Mouse (Mus musculus): ENCODE data around the gene Tmem51.
A peak's percentile ranks its signal among the peaks of the same experiment; 100 is the strongest.

Tmem51 gene

DNA sequence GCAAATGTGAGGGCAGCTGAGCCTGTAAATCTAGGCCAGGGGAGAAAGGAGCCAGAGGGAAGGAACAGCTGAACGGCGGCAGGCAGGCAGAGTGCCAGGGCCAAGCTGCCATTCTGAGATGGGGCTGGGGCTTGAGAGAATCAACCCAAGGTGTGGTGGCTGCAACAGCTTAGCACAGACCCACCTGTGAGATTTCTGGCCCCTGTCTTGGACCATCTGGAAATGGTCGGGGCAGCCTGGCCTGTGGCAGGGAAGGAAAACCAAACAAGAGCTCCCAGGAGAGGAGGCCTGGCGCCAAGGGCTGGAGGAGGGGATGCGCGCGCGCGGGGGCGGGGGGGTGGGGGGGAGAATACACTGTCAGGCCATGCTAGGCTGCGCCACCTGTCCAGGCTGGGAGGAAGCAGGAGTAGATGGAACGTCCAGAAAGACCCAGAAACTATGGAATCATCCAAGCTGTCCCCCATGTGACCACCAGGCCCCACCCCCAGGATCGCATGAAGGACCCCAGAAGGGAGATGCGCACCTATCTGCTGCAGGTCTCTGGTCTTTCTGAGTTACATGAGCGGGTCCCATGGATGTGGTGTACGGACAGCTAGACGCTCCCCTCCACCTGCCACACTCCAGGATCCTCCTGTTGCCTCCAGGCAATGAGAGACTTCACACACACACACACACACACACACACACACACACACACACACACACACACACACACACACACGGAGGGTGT, 3.0 kb downstream of the Tmem51 start:
- peak; percentile 90 for DNase-seq

- no peak for DNase-seq
Measured at GRCm38 (mm10) chr4:142080487-142080767, 3.7 kb downstream of the Tmem51 start.

DNA sequence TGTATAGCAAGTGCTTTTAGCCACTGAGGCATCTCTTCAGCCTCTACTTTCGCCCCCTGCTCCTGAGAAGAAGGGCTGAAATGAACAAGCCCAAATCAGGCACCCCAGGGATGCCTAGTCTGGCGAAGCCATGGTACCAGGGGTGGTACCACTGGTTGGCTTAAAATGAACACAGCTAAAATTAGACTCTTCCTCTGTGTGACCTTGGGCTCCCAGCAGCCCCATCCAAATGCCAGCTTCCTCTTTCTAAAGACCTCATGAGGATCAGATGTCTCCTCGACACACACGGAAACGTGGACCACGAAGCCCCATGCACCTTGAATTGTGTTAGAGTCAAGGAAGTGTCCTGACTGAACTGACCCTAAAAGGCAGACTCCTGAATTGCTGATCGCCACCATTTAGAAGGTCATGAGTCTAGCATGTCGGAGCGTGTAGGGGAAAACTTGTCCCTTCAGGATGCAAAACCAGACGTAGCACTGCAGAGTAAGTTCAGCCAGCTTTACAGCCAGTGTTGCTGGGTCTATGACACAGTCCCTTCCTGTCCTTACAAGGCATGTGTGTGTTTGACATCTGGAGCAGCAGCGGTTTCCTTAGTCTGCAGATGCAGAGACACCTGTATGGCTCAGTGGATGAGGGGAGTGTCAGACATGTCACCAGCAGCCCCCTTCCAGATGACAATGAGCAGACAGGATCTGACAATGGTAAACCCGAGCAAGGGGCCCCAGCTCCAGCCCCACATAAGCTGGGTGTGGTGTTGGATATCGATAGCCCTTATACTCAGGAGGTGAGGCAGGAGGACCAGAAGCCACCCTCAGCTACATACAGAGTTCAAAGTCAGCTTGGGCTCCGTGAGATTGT, 4.2 kb downstream of the Tmem51 start:
- peak; percentile 51 for DNase-seq

DNA sequence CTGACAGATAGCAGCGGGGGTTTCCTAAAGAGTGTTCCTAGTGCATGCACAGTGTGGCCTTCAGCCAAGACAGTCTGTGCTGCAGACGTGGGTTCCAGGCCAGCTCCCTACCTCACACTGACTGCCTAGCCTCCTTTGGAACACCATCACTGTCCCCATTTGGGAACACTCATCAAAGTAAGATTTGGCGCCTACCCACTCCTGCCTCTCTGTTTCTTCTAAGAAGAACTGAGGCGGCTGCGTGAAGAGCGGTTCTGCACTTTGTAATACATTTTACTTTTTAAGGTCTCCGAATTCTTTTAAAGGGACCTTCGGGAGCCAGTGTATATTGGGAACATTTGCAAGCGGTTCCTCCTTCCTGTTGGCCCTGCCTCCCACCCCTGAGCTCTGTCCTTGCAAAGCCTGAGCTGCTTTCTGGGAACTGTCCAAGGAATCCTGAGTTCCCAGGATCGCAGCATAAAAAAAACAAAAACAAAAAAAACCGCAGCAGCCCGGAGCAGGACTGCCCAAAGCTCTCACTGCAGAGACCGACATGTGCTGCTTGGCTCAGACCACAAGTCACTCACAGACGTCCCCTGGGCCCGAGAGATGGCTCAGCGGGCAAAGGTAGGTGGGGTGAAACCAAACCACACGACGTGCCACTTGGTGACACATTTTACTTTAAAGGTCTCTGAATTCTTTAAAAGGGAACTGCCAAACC, 6.4 kb downstream of the Tmem51 start:
- no peak for DNase-seq

DNA sequence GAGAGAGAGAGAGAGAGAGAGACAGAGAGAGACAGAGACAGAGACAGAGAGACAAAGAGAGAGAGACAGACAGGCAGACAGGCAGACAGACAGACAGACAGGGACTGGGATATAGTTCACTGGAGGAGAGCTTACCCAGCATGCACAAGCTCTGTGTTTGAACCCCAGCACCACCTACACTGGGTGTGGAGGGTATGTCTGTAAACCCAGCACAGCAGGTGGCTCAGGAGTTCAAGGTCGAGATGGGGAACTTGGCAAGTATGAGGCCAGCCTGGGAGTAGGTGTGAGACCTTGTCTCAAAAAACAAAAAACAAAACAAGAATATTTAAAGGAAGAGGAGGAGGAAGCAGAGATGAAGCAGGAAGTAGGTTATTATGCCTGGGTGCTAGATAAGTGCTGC, 7.2 kb downstream of the Tmem51 start:
- DNase-seq = no peak

DNA sequence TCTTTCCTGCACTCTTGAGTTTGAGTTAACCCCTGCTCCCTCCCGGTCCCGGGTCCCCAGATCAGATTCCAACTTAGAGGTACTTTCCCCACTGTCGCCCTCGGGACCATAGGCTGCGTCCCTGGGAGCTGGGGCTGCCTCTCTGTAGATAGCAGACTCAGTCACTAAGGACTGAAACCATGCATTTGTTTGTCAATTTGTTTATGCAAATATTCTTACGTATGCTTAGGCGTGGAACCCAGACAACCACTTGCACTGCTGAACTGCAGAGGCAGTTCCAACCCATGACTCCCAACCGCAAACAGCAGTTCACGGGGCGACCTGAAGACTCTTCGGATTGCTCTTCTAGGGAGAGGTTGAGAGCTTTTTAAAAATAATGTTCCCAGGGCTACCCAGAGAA, 8.2 kb downstream of the Tmem51 start:
- no peak for DNase-seq

GRCm38 (mm10) chr4:142074060-142074732, 9.9 kb downstream of the Tmem51 start:
- no peak for DNase-seq

- DNase-seq = peak; percentile 87
Measured at GRCm38 (mm10) chr4:142071243-142071991, 12.7 kb downstream of the Tmem51 start.

DNA sequence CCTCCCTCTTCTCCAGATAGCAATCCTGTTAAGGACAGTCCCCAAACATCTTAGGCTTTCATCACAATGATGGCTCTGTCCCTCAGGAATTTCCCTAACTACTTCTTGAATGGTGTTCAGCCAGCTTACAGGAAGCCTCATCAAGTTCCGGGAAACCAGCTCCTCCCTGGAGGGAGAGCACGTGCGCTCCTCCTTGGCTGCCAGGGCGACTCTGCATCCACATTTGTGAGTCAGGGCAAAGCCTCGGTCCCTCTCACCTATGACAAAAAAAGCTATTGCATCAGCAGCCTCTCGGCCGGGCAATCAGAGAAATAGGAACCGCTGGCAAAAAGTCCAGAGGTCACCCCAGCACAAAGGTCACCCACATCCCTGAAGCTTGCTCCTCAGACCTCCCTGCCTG, 13.3 kb downstream of the Tmem51 start:
- DNase-seq = no peak

DNA sequence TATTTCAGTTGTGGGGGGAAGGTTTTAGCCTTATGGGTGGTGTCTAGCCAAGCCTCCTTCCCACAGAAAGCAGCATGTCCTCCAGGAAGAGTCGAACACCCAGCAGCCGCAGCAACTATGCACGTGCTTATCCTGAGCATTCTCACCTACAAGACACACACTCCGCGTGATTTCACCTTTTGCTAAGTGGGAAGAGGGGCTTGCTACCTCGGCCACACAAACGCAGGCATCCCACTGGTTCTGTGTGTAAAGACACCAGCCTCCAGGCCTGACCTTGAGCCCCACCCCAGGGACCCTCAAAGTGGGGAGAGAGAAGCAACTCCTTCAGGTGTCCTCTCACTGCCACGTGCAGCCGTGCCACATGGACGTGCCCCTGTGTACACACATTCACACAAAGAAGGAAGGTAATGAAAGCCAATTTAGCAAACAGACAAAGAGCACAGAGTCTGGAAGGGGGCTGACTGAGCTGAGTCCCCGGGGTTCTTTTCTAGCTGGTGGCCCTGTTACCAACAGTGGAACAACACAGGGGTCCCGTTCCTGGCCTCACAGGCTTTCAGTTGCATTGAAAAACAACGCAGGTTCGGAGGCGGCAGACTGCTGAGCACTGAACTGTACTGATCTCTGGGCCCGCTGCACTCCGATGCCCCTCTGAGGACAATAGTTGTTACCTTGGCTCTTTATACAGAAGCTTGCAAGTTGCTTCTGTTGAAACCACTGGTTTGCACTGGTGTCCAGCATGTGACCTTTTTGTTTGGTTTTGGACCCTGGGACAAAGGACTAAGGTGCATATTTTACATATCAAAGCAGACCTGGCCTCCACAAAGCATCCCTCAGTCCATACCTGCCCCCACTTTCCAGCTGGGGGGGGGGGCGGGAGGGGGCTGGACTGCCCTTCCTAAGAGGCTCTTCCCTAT, 14.9 kb downstream of the Tmem51 start:
- DNase-seq = no peak

- DNase-seq = no peak
Measured at GRCm38 (mm10) chr4:142066576-142066975, 17.5 kb downstream of the Tmem51 start.

DNA sequence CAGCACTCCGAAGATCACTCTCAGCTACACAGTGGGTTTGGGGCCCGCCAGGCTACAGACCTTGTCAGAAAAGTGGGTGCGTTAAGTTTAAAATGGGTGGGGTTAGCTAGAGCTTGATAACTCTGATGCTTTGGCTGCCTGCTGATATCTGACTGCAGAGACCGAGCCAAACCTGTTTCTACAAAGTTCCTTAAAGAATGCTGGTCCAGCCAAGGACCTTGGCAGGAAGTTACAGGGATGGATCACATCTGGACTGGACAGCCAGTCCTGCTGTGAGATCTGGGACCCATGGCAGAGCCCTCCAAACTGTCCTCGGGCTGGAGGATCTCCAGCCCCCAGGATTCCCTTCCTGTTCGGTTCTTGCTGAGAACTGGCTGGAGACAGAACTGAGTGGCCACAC, 18.3 kb downstream of the Tmem51 start:
- DNase-seq = no peak

GRCm38 (mm10) chr4:142065270-142065669, 18.8 kb downstream of the Tmem51 start:
- DNase-seq = no peak

GRCm38 (mm10) chr4:142064582-142065228, 19.4 kb downstream of the Tmem51 start:
- no peak for DNase-seq

DNA sequence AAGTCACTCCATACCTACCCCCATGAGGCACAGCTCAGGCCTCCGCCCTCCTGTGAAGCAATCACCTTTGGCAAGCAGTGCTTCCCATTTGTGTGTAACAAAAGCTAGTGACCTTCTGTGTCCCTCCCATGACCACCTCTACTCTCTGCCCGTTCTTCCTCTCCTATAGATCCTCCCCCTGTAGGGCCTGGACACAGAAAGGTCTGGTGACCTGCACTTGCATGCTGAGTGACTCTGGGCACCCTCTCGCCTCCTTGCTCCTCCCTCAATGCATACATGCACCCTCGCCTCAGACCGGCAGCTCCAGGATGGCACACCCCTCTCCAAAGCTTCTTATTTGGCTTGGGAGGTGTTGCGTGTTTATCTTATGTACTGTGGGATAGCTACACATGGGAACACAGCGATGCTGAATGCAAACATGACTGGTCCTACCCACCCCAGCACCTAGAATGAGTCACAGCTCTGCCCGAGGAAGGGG, 21.0 kb downstream of the Tmem51 start:
- no peak for DNase-seq

DNA sequence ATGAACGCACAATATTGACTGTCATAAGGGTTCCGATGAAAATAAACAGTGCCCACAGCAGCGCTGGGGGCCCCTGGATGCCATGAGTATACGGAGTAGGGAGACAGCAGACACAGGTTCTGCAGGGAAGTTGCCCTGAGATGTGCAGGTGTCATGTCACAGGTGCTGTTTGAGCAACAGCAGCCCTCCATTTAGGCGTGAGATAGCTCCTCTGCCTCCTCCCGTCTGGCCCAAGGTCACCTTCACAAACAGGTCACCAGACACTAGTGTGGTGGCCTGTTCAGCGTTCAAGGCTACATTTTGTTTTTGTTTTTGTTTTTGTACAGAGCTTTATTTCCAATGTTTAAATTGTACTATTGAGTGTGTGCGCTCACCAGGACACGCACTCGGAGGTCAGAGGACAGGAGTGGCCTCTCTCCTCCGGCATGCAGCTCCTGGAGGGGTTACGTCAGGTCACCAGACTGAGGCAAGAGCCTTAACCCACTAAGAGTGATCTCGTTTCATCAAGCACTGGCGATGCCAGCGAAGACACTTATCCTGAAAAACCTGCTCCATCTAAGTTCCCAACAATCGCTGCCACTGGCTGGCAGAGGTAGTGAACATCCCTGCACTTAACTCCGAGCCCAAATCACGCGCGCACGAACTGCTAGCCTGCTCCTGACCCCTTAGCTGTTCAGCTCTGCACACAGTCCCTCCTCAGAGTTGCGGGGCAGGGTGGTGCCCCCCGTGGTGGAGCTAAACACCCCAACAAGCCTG, 22.4 kb downstream of the Tmem51 start:
- peak; percentile 58 for DNase-seq

DNA sequence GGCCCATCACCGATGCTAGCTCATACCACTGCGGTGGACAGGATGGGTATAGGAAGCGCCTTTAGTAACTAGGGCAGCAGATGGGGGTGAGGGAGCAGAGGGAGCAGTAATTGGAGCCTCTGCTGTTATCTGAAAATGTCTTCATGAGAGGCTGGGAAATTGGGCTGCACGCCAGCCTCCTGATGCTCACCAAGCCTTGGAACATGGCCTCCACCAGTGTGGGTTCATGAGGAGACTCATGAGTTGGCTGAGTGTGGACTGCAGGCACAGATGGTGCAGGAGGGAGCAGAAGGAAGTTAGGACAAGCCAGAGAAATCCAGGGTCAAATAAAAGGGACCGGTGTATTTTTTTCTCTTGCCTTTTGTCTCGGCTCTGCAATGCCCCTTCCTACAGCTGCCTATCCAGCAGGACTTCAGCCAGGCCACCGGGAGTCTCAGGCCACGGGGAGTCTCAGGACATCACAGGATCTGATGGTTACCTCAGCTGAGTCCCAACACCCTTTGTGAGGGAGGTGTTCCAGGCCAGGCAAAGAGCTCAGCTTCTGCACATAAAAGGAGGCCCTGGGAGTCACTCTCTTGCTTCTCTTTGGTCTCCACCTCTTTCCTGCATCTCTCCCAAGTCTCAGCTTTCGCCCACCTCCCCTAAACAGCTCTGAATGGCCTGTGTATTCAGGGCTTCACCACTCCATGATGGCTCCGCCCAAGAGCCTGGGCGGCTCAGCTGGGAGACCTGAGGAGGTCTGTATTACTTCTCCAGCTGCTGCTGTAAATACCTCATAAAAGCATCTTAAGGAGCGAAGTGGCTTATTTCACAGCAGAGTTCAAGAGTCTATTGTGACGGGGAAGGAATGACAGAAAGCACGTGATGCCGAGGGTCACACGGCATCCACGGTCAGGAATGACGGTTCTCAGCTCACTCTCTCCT, 23.4 kb downstream of the Tmem51 start:
- DNase-seq = peak; percentile 99

- DNase-seq = peak; percentile 75
Measured at GRCm38 (mm10) chr4:142059841-142060193, 24.3 kb downstream of the Tmem51 start.

Measured in cerebellum, adult 9-10 months (tissue).